Mouse (Mus musculus) kidney, adult 2 months (tissue): Measurements from ENCODE around the gene Rnaset2a.
"Not testable (repeated sequence)": the region's sequence is repeated elsewhere in the genome, so short reads cannot be mapped to it uniquely, and the experiment has no call there.

Experiments
- CTCF ChIP-seq: fragments of 200-500 bp; conservative IDR thresholded peaks from 2 replicates; pipeline ENCODE4 v1.5.1; 2011; ENCODE audit warnings: low read depth, mild to moderate bottlenecking, control low read depth, low read length, moderate library complexity, mixed read lengths; ENCODE audit not compliant: insufficient read depth, insufficient read length
- POLR2A ChIP-seq: fragments of 200-500 bp; IDR thresholded peaks from one replicate; pipeline ENCODE4 v1.6.1; 2011; ENCODE audit warnings: low read depth, low read length, control low read depth

DNA sequence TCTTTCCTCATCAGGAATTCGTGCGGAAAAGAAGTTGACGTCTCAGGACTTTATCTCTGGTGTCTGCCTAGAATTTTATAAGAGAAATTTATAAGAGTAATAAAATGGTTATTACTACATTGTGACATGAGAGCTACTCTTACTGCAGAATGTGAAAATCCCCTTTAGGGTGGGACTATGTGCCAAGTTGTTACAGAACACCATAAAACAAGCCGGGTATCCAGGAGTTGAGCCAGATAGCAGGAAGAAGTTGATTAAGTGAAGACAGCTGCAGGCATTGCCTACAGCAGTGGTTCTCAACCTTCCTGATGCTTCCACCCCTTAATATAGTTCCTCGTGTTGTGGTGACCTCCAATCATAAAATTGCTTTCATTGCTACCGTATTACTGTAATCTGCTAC lies 31.0 kb downstream of the Rnaset2a start:
- not testable (repeated sequence) for TF ChIP-seq CTCF, POLR2A
